26 mouse cellular contexts compared by ENCODE assay signal in genomic region chr5:119188476-119188875, GRCm38 (mm10).
A peak's percentile ranks its signal among the peaks of the same experiment; 100 is the strongest.
DNase-seq lines count a peak whose midpoint lies in the region; ATAC-seq lines count a peak whose summit lies in the region.
"Had no signal": no experiment of that assay in that cellular context is flagged by ENCODE, and none has a peak within 500 bp of the region (broad histone marks: within the 10 kb centered on the region; RNA-seq: fewer than 3 reads in every experiment).

No protein-coding gene starts in this region.

- 0 out of 2 replicates have a peak, but pooled peaks have one; percentile 33 for ATAC-seq in kidney, embryonic 15.5 days (replicated peaks; ENCODE audit: low FRiP score)
- ATAC-seq in lung, embryonic 15.5 days (ENCODE audit: borderline replicate concordance, extremely low read depth, low FRiP score, low TSS enrichment): peak; percentile 60; the same call in 1 of the 2 replicates
- ATAC-seq: CD4-positive, CD25-positive, alpha-beta regulatory T cell, adult 4 months; forebrain, embryonic 16.5 days; hindbrain, postnatal 0 days; intestine, postnatal 0 days; Patski had no signal

- H3K36me3 ChIP-seq in kidney, embryonic 15.5 days: no peaks in the 10 kb centered on the region
- H3K36me3 ChIP-seq in lung, embryonic 15.5 days: no peaks in the 10 kb centered on the region
- H3K36me3 ChIP-seq: forebrain, embryonic 10.5 days; heart, embryonic 12.5 days; midbrain, embryonic 12.5 days had no signal

- H3K27me3 ChIP-seq in kidney, embryonic 15.5 days: no peaks in the 10 kb centered on the region
- no peaks in the 10 kb centered on the region for H3K27me3 ChIP-seq in lung, embryonic 15.5 days
- H3K27me3 ChIP-seq: heart, embryonic 12.5 days; midbrain, embryonic 12.5 days; Patski had no signal

- peaks cover 15% of the 10 kb centered on the region for H3K4me1 ChIP-seq in kidney, embryonic 15.5 days
- peaks cover 14% of the 10 kb centered on the region for H3K4me1 ChIP-seq in lung, embryonic 15.5 days
- H3K4me1 ChIP-seq: forebrain, embryonic 10.5 days; heart, embryonic 12.5 days; midbrain, embryonic 12.5 days had no signal

- intact Hi-C loops in gastrocnemius, postnatal 14 days (cut with DNase I; ENCODE audit: low total_unique reads): no loop called here

- H3K27ac ChIP-seq in kidney, embryonic 15.5 days: no peak overlapping the region
- no peak overlapping the region for H3K27ac ChIP-seq in lung, embryonic 15.5 days
- H3K27ac ChIP-seq: forebrain, embryonic 10.5 days; hindbrain, postnatal 0 days; left cerebral cortex, adult 2 months; midbrain, embryonic 12.5 days; stomach, postnatal 0 days had no signal

- DNase-seq in kidney, postnatal 36 days: no peak
- DNase-seq in lung, postnatal 4 days: no peak
- peak; percentile 45 for DNase-seq in ZHBTc4 (ENCODE audit: low read depth, low spot score)
- DNase-seq in forelimb bud, embryonic 11.5 days (ENCODE audit: low read depth, low spot score): peak; percentile 54
- no peak for DNase-seq in right cerebral cortex, postnatal 36 days (ENCODE audit: low spot score in 2 of 2)
- DNase-seq in gastrocnemius, postnatal 14 days: no peak
- DNase-seq: adrenal gland, adult 2 months; cerebellum, adult 11-12 months; gastrocnemius, postnatal 25 days; heart, adult 18-20 months; heart, postnatal 14 days; kidney, postnatal 25 days; left cerebral cortex, postnatal 4 days; lung, postnatal 36 days had no signal

- no peak overlapping the region for H3K4me2 ChIP-seq in kidney, embryonic 15.5 days
- H3K4me2 ChIP-seq in lung, embryonic 15.5 days: no peak overlapping the region
- H3K4me2 ChIP-seq: heart, embryonic 12.5 days; midbrain, embryonic 12.5 days had no signal

- H3K9me3 ChIP-seq in kidney, embryonic 15.5 days (replicated peaks): no peaks in the 10 kb centered on the region
- H3K9me3 ChIP-seq in lung, embryonic 15.5 days: no peaks in the 10 kb centered on the region
- H3K9me3 ChIP-seq: forebrain, embryonic 10.5 days had no signal

- WGBS in kidney, embryonic 15.5 days: 27% methylated on average over 6 of the region's 6 CpGs
- 36% methylated on average over 6 of the region's 6 CpGs for WGBS in lung, embryonic 15.5 days

- H3K4me3 ChIP-seq in kidney, embryonic 15.5 days (replicated peaks): no peak overlapping the region
- no peak overlapping the region for H3K4me3 ChIP-seq in lung, embryonic 15.5 days
- H3K4me3 ChIP-seq: forebrain, embryonic 10.5 days; heart, embryonic 12.5 days; left cerebral cortex, adult 2 months; midbrain, embryonic 12.5 days had no signal

- H3K9ac ChIP-seq in kidney, embryonic 15.5 days: no peak overlapping the region
- H3K9ac ChIP-seq in lung, embryonic 15.5 days: no peak overlapping the region
- H3K9ac ChIP-seq: heart, embryonic 12.5 days; midbrain, embryonic 12.5 days had no signal

Comparison
In these comparisons a context has a peak if more than half of its experiments do, and no peak if none do; other contexts are left out.
1. DNase-seq: peak in ZHBTc4 (single experiment) and forelimb bud, embryonic 11.5 days (single experiment); none in kidney, postnatal 36 days (0 of 2), lung, postnatal 4 days (0 of 2), right cerebral cortex, postnatal 36 days (0 of 2) and gastrocnemius, postnatal 14 days (single experiment).